Mouse (Mus musculus) hindbrain, embryonic 15.5 days (tissue): ENCODE results near the gene Ecm1. TPM values are rescaled to one million over a fixed set of nuclear protein-coding genes. Genes with fewer than 3 reads are reported as not detected.

Experiments used
- ATAC-seq: fragments of 200-750 bp; cut with Nextera tagmentation; 2 replicates; pipeline ENCODE4 v1.8.0; 2017; ENCODE audit warnings: low read depth, moderate number of reproducible peaks, moderate TSS enrichment; ENCODE audit not compliant: low FRiP score
- H3K27ac ChIP-seq: fragments of 300-500 bp; sonication (generic); replicated peaks from 2 replicates; pipeline ENCODE4 v1.5.1; 2015; ENCODE audit warnings: mild to moderate bottlenecking, inconsistent platforms
- H3K27me3 ChIP-seq: fragments of 300-500 bp; sonication (generic); 2 replicates; pipeline ENCODE4 v1.6.1; 2015; ENCODE audit warnings: control low read depth, inconsistent platforms
- H3K36me3 ChIP-seq: fragments of 300-500 bp; sonication (generic); 2 replicates; pipeline ENCODE4 v1.6.1; 2015; ENCODE audit warnings: control low read depth, inconsistent platforms
- H3K4me1 ChIP-seq: fragments of 300-500 bp; sonication (generic); replicated peaks from 2 replicates; pipeline ENCODE4 v1.6.1; 2015; ENCODE audit warnings: control low read depth, inconsistent platforms
- H3K4me2 ChIP-seq: fragments of 300-500 bp; sonication (generic); 2 replicates; pipeline ENCODE4 v1.6.1; 2015; ENCODE audit warnings: moderate library complexity, mild to moderate bottlenecking, inconsistent platforms
- H3K4me3 ChIP-seq: fragments of 300-500 bp; sonication (generic); 2 replicates; pipeline ENCODE4 v1.5.1; 2015; ENCODE audit warnings: mild to moderate bottlenecking, inconsistent platforms
- H3K9ac ChIP-seq: fragments of 300-500 bp; sonication (generic); 2 replicates; pipeline ENCODE4 v1.6.1; 2015; ENCODE audit warnings: inconsistent platforms
- H3K9me3 ChIP-seq: fragments of 300-500 bp; sonication (generic); 2 replicates; pipeline ENCODE4 v1.6.1; 2016; ENCODE audit warnings: control low read depth, inconsistent platforms
- WGBS: fragments of 180-500 bp; shearing (Covaris S2); methylation state at CpG from one replicate; pipeline ENCODE4 v1.1.7; 2015; 5-methylcytosine and 5-hydroxymethylcytosine counted together
- polyA plus RNA-seq: library from polyadenylated mRNA; unstranded; fragments of >200 nt; fragmentation: Nextera tagmentation; extraction: Ambion mirVana; gene quantifications from 2 replicates; pipeline ENCODE4 v1.2.1, GENCODE M21; 2015

The Ecm1 gene
- polyA plus RNA-seq, 1 experiment from 2014 or later: 16.4 TPM

DNA sequence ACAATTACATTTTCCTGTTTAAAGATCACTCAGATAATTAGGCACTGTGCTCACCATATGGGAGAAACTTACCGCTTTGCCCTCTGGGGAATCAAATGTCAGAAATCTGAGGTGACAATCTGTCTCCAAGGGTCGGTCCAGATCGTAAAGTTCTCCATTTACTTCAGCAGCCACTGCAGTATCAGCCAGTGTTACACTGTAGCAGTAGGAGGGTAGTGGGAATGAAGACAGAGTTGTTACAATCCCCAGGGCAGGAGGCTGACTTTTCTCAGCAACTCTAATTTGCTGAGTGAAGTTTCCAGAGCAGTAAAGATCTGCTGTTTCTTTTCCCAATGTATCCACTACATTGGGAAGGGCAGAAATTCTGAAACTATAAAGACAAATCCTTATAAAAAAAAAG, 13.6 kb upstream of the Ecm1 start:
- Histone ChIP-seq H3K27me3 (no peaks in the 10 kb centered on the region), H3K36me3 (peaks cover 30% of the 10 kb centered on the region), H3K9ac (no peak overlapping the region), H3K9me3 (no peaks in the 10 kb centered on the region), H3K4me2 (no peak overlapping the region), H3K27ac (no peak overlapping the region), H3K4me1 (peaks cover 12% of the 10 kb centered on the region), H3K4me3 (no peak overlapping the region)
- no peak for ATAC-seq
- 87% methylated on average over 3 of the region's 3 CpGs for WGBS

DNA sequence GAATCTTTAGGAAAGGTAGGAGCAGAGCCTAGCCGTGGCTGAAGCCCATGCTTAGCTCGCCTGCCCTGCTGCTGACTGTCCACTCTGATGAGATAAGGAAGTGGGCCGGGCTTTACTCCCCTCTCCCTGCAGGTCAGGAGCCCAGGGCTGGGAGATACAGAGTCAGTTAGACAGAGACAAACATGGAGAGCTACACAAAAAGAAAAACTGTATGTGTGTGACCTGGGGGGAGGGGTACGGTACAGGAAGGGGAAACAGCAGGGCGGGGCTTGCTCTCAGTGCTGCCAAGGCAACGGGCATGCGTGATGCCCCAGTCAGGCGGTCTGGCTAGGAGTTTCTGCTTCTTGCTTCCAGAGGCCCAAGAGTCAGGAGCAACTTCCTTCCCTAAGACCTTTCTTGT, 1.0 kb upstream of the Ecm1 start:
- H3K4me3 ChIP-seq: no peak overlapping the region
- no peak overlapping the region for H3K9ac ChIP-seq
- H3K27me3 ChIP-seq: no peaks in the 10 kb centered on the region
- no peak overlapping the region for H3K27ac ChIP-seq
- no peak overlapping the region for H3K4me2 ChIP-seq
- H3K36me3 ChIP-seq: peaks cover 46% of the 10 kb centered on the region
- H3K9me3 ChIP-seq: no peaks in the 10 kb centered on the region
- H3K4me1 ChIP-seq: no peaks in the 10 kb centered on the region
- 88% methylated on average over 8 of the region's 8 CpGs for WGBS
- ATAC-seq: no peak

DNA sequence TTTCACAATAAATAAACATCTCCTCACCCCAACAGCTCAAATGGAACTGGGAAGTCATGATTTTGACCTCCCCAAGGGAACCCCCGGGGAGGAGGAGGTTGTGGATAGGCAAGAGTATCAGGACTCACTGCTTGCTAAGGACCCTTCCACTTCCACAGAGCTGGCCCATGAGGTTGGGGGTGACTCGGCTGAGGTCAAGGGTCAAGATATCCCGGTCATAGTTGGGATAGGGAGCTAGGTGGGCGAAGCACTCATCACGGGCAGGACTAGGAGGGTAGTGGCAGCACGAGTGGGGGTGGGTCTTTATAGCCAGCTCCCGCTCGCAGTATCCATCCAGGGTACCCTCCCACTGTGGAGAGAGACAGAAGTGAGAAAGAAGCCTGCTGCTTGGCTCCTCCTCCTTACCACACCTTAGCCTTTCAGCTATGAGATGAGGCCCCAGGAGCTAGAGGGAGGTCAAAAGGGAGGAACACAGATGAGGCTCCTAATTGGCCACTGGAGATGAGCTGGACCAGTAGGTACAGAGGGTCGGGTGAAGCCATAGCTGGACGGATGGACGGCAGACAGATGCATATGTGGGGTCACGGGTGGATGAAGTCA, 4.2 kb downstream of the Ecm1 start:
- no peaks in the 10 kb centered on the region for H3K27me3 ChIP-seq
- no peak overlapping the region for H3K9ac ChIP-seq
- no peaks in the 10 kb centered on the region for H3K4me1 ChIP-seq
- no peak overlapping the region for H3K4me3 ChIP-seq
- ATAC-seq: no peak
- peaks cover 11% of the 10 kb centered on the region; the same call in 1 of the 2 replicates for H3K36me3 ChIP-seq
- H3K4me2 ChIP-seq: no peak overlapping the region
- 90% methylated on average over 12 of the region's 12 CpGs for WGBS
- no peaks in the 10 kb centered on the region for H3K9me3 ChIP-seq
- H3K27ac ChIP-seq: no peak overlapping the region

DNA sequence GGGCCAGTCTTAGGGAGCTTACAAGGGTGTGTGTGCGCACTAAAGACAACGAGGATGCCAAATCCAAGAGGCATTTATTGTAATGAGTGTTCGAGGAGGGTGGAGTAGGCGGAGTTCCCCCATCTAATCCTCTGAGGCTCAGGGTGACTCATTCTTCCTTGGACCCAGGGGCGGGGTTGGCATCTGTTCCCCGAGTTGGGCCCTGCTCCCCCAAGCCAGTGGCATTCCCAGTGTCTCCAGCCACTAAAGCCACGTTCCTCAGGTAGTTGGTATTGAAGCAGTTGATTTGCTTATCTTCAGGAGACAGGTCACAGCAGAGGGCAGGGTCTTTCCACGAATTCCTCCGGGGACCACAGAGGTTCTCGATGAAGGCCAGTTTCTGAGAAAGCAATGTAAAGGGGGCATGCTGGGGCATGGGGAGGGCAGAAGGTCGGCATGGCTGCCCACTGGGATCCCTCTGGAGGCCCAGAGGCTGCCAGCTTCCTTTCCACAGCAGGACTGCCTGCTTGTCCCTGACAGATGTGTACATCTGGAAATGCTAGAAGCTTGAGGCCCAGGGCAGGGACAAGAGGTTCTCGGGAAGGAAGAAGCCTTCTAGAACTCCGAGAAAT, 5.2 kb downstream of the Ecm1 start:
- 86% methylated on average over 13 of the region's 13 CpGs for WGBS
- no peak for ATAC-seq
- no peak overlapping the region for H3K4me2 ChIP-seq

DNA sequence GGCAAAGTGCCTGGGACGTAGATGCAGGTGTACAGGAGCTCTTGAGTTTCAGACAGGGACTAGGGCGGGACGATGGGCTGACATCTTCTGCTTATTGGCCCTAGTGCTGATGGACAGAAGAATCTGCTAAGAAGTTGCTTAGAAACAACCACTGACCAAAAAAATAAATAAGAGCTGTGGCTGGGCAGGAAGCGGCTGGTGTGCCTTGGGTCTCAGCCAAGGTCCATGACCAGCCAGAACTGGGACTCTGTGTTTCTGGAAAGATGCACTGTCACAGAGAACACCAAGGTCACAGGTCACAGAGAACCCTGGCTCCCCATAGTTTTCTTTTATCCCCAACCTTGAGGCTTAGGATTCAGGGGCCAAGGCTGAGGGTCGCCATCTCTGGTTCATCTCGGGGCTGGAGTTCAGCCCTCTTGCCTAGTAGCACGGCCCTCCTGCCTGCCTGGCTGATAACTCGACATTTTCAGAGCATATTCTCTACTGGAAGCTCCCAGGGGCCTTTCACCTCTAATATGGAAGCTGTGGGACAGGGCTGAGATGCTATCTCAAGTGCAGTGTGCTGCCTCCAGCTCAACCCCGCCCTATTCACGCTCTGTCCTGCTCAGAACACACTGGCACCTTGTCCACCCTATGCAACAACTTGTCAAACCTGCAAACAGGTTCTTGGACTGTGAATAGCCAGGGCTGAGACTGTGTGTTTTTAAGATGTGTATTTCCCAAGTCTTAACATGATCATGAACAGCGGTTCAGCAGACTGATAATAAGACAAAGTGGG, 6.4 kb downstream of the Ecm1 start:
- Histone ChIP-seq H3K27me3 (no peaks in the 10 kb centered on the region), H3K9ac (no peak overlapping the region), H3K9me3 (no peaks in the 10 kb centered on the region), H3K4me2 (no peak overlapping the region), H3K4me1 (no peaks in the 10 kb centered on the region), H3K36me3 (no peaks in the 10 kb centered on the region), H3K4me3 (no peak overlapping the region), H3K27ac (no peak overlapping the region)
- ATAC-seq: no peak
- WGBS: 78% methylated on average over 11 of the region's 11 CpGs

More for the DNA sequence above, 5.2 kb downstream of the Ecm1 start:
- Histone ChIP-seq H3K27ac (no peak overlapping the region), H3K9me3 (no peaks in the 10 kb centered on the region), H3K4me1 (no peaks in the 10 kb centered on the region), H3K4me3 (no peak overlapping the region), H3K36me3 (0 out of 2 replicates have a peak, but pooled peaks cover 2% of the 10 kb centered on the region), H3K9ac (no peak overlapping the region), H3K27me3 (no peaks in the 10 kb centered on the region)

DNA sequence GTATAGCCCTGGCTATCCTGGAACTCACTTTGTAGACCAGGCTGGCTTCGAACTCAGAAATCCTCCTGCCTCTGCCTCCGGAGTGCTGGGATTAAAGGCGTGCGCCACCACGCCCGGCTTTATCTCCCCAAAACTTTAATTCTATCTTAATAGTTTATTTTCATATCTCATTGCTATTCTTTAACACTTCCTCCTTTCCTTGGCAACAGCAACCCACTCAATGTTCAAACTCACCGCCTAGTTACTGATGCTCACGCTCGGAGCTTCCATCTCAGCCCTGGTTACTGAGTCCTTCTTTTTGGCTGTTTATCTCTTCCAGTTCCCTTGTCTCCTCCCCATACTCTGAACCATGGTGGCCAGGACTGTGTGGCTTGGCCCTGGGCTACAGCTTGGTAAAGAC, 7.1 kb downstream of the Ecm1 start:
- no peak overlapping the region for H3K4me3 ChIP-seq
- WGBS: 96% methylated on average over 9 of the region's 9 CpGs
- no peaks in the 10 kb centered on the region for H3K9me3 ChIP-seq
- ATAC-seq: no peak
- no peaks in the 10 kb centered on the region for H3K4me1 ChIP-seq
- no peaks in the 10 kb centered on the region for H3K36me3 ChIP-seq
- no peak overlapping the region for H3K27ac ChIP-seq
- H3K9ac ChIP-seq: no peak overlapping the region
- H3K4me2 ChIP-seq: no peak overlapping the region
- H3K27me3 ChIP-seq: no peaks in the 10 kb centered on the region

DNA sequence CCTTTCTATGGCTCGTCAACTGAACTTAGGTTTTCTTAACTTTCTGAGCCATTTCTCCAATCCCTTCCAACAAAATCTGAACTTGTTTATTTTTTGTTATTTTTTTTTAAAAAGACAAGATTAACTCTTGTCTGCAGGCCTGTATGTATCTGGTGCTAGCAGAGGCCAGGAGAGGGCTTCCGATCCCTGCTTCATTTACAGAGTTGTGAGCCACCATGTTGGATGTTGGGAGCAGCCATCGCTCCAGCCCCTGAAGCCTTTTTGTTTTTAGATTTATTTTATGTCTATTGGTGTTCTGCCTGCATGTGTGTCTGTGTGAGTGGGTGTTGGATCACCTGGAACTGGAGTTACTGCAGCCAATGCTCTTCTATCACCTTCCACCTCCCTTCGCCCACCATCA, 7.6 kb downstream of the Ecm1 start:
- Histone ChIP-seq H3K4me1 (no peaks in the 10 kb centered on the region), H3K27me3 (no peaks in the 10 kb centered on the region), H3K4me2 (no peak overlapping the region), H3K9me3 (no peaks in the 10 kb centered on the region), H3K27ac (no peak overlapping the region), H3K36me3 (no peaks in the 10 kb centered on the region), H3K4me3 (no peak overlapping the region), H3K9ac (no peak overlapping the region)
- no peak for ATAC-seq
- 91% methylated on average over 4 of the region's 4 CpGs for WGBS

DNA sequence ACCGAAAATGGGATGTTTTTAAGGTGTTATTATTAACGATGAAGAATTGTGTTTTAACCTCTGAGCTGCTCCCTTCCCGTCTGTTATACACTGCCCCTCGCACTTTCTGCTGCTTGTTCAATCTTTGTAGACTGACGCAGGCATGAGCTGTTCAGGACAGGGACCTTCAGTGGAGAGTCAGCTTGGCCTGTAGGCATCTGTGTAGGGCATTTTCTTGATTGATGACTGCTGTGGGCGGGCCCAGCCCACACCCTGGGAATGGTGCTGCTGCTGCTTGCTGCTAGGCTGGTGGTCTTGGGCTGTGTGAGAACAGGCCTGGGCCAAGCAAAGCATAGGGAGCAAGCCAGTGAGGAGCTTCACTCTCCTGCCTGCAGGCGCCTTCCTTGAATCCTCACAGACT, 8.9 kb downstream of the Ecm1 start:
- Histone ChIP-seq H3K9me3 (no peaks in the 10 kb centered on the region), H3K9ac (no peak overlapping the region), H3K27me3 (no peaks in the 10 kb centered on the region), H3K27ac (no peak overlapping the region), H3K4me1 (no peaks in the 10 kb centered on the region), H3K4me3 (no peak overlapping the region), H3K36me3 (no peaks in the 10 kb centered on the region), H3K4me2 (no peak overlapping the region)
- no peak for ATAC-seq
- 82% methylated on average over 7 of the region's 7 CpGs for WGBS

DNA sequence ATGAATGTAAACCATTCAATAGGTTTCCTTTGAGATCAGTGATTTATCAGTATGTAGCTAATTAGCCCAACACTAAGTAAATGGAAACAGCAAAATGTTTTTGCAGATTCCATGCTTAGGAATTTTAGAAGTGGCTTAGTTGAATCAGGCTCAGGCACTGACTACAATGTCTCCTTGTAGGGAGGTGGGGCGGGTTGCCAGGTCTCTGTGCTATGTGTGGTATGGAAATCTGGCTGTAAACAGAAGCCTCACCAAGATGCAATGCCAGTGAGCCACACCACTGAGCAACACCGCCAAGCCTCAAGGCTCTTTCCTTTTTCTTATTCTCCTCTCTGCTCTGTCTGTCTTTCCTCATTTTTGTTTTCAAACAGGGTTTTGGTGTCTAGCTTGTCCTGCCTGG, 10.5 kb downstream of the Ecm1 start:
- Histone ChIP-seq H3K4me1 (no peaks in the 10 kb centered on the region), H3K27me3 (no peaks in the 10 kb centered on the region), H3K9ac (no peak overlapping the region), H3K9me3 (no peaks in the 10 kb centered on the region), H3K27ac (no peak overlapping the region), H3K36me3 (no peaks in the 10 kb centered on the region), H3K4me2 (no peak overlapping the region), H3K4me3 (no peak overlapping the region)
- no peak for ATAC-seq
- WGBS: 84% methylated on average over 2 of the region's 2 CpGs

DNA sequence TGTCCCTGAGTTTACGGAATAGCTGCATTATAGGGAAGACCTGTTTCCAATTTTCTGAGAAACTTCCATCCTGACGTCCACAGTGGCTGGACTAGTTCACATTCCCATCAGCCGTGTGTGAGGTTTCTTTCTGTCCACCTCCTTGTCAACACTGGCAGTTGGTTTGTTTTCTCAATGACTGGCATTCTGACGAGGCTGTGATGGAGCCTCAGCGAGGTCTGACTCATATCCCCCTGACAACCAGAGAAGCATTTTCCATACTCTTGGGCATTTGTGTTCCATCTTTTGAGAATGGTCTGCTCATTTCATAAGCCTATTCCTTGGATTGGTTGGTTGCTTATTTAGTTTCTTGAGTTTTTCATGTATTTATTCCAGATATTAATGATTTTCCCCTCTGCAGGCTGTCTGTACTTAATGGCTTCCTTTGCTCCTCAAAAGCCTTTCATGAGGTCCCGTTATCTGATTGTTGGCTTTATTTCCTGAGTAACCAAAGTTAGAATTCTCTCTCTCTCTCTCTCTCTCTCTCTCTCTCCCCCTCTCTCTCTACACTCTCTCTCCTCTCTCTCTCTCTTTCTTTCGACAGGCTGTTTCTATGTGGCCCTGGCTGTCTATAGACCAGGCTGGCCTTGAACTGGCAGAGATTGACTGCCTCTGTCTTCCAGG, 12.5 kb downstream of the Ecm1 start:
- Histone ChIP-seq H3K4me1 (no peaks in the 10 kb centered on the region), H3K27ac (no peak overlapping the region), H3K27me3 (no peaks in the 10 kb centered on the region), H3K36me3 (no peaks in the 10 kb centered on the region), H3K4me3 (no peak overlapping the region), H3K4me2 (no peak overlapping the region), H3K9me3 (no peaks in the 10 kb centered on the region), H3K9ac (no peak overlapping the region)
- ATAC-seq: no peak
- WGBS: 67% methylated on average over 7 of the region's 7 CpGs

DNA sequence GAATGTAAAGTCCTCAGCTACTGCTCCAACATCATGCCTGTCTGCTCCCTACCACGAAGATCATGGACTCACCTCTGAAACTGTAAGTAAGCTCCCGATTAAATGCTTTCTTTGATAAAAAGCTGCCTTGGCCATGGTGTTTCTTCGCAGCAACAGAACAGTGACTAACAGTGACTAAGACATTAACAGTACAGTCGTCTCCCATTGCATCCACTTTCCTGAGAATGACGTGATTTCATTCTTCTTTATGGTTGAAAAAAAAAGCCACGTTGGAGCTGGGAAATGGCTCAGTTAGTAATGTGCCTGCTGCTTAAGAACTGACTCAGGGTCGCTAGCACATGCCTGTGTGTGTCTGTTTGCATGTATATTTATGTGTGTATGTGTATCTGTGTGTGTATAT, 13.5 kb downstream of the Ecm1 start:
- Histone ChIP-seq H3K27ac (no peak overlapping the region), H3K36me3 (no peaks in the 10 kb centered on the region), H3K4me2 (no peak overlapping the region), H3K9me3 (no peaks in the 10 kb centered on the region), H3K27me3 (no peaks in the 10 kb centered on the region), H3K4me1 (no peaks in the 10 kb centered on the region), H3K4me3 (no peak overlapping the region), H3K9ac (no peak overlapping the region)
- WGBS: 91% methylated on average over 7 of the region's 7 CpGs
- ATAC-seq: no peak

DNA sequence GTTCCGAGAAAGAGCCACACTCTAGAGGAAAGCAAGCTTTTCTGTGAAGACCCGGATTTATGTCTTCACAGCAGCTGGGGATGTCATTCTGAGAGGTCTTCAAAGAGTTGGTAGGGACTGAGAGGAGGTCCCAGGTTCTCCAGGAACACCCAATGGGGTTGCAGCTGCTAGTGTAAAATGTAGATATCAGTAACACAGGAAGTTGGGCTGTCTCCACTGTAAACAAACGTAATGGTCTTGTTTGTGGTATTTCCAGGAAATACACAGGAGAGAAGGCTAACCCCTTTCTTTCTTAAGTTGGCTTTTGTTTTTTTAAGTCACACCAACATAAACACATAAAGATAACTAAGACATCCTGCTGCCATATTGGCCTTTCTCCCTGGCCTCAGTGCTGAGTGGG, 17.0 kb downstream of the Ecm1 start:
- no peaks in the 10 kb centered on the region for H3K9me3 ChIP-seq
- 85% methylated on average over 3 of the region's 3 CpGs for WGBS
- no peak overlapping the region for H3K4me2 ChIP-seq
- no peak overlapping the region for H3K4me3 ChIP-seq
- H3K9ac ChIP-seq: no peak overlapping the region
- H3K36me3 ChIP-seq: no peaks in the 10 kb centered on the region
- H3K27ac ChIP-seq: no peak overlapping the region
- ATAC-seq: no peak
- no peaks in the 10 kb centered on the region for H3K4me1 ChIP-seq
- no peaks in the 10 kb centered on the region for H3K27me3 ChIP-seq
